9 mouse cellular contexts compared by ENCODE assay signal in the genomic region with DNA sequence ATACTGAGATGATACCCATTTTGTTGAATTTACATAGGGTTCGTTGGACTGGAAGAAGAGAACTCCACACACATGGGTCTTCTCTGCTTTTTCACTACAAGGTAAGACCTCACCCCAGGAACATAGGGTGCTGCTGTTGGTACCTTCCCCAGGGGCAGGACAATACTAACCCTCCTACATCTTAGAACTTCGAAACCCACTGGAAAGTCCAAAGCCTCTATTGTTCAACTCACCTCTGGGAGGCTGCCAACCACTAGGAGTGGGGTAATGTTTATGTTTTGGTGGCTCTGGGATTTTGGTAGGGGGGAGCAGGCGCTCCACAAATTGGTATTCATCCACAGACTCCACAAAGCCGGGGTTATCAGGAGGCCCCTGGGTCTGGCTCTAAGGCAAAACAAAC. TPM values are rescaled to one million over a fixed set of nuclear protein-coding genes. Genes with fewer than 3 reads are reported as not detected.
A peak's percentile ranks its signal among the peaks of the same experiment; 100 is the strongest.
DNase-seq lines count a peak whose midpoint lies in the region; ATAC-seq and TF ChIP-seq lines count a peak whose summit lies in the region.
"Had no signal": no experiment of that assay in that cellular context is flagged by ENCODE, and none has a peak within 500 bp of the region (broad histone marks: within the 10 kb centered on the region; RNA-seq: fewer than 3 reads in every experiment).

No protein-coding gene starts in this region.

- H3K4me2 ChIP-seq in lung, postnatal 0 days (replicated peaks; ENCODE audit: low read depth, low read length), result peak overlapping the region; percentile 71
- H3K4me2 ChIP-seq in stomach, embryonic 14.5 days (replicated peaks; ENCODE audit: low read depth, low read length), result peak overlapping the region; percentile 79

- ATAC-seq in lung, postnatal 0 days, result no peak
- no peak for ATAC-seq in stomach, embryonic 14.5 days (ENCODE audit: insufficient number of reproducible peaks, insufficient read depth, low FRiP score, low read depth)

- WGBS in lung, postnatal 0 days, result 40% methylated on average over 4 of the region's 4 CpGs
- WGBS in limb, embryonic 10.5 days, result 71% methylated on average over 4 of the region's 4 CpGs
- WGBS in stomach, embryonic 14.5 days, result 52% methylated on average over 4 of the region's 4 CpGs

- no peaks in the 10 kb centered on the region for H3K27me3 ChIP-seq in lung, postnatal 0 days (replicated peaks; ENCODE audit: insufficient read depth, low read length)
- no peaks in the 10 kb centered on the region for H3K27me3 ChIP-seq in limb, embryonic 10.5 days (ENCODE audit: low read depth, poor library complexity, severe bottlenecking)
- H3K27me3 ChIP-seq in stomach, embryonic 14.5 days (ENCODE audit: control insufficient read depth, insufficient read depth, low read length), result no peaks in the 10 kb centered on the region

- no peak for TF ChIP-seq CTCF in lung, postnatal 0 days (IDR thresholded peaks at IDR 0.05)

- no peak overlapping the region for H3K4me3 ChIP-seq in lung, postnatal 0 days (ENCODE audit: low read depth, low read length)
- H3K4me3 ChIP-seq in limb, embryonic 10.5 days, result peak overlapping the region; percentile 87
- peak overlapping the region; percentile 89 for H3K4me3 ChIP-seq in stomach, embryonic 14.5 days (ENCODE audit: low read depth, low read length)

- H3K9ac ChIP-seq in lung, postnatal 0 days (replicated peaks; ENCODE audit: low read depth), result no peak overlapping the region; the same call in 1 of the 2 replicates
- peak overlapping the region; percentile 69; the same call in 1 of the 2 replicates for H3K9ac ChIP-seq in stomach, embryonic 14.5 days (replicated peaks; ENCODE audit: low read depth, low read length)

- TF ChIP-seq EP300 in lung, postnatal 0 days (IDR thresholded peaks at IDR 0.05), result no peak

- no peak overlapping the region for H3K27ac ChIP-seq in lung, postnatal 0 days (ENCODE audit: low read length)
- peak overlapping the region; percentile 94 for H3K27ac ChIP-seq in limb, embryonic 10.5 days
- no peak overlapping the region for H3K27ac ChIP-seq in stomach, embryonic 14.5 days (ENCODE audit: low read length)

- no peaks in the 10 kb centered on the region for H3K9me3 ChIP-seq in lung, postnatal 0 days (ENCODE audit: low read length)
- H3K9me3 ChIP-seq in limb, embryonic 10.5 days (replicated peaks), result no peaks in the 10 kb centered on the region
- no peaks in the 10 kb centered on the region for H3K9me3 ChIP-seq in stomach, embryonic 14.5 days (ENCODE audit: control insufficient read depth, low read depth, low read length)

- H3K36me3 ChIP-seq in lung, postnatal 0 days (ENCODE audit: insufficient read depth, low read length), result peaks cover 31% of the 10 kb centered on the region
- H3K36me3 ChIP-seq in limb, embryonic 10.5 days, result peaks cover 64% of the 10 kb centered on the region
- peaks cover 47% of the 10 kb centered on the region for H3K36me3 ChIP-seq in stomach, embryonic 14.5 days (ENCODE audit: control insufficient read depth, insufficient read depth, low read length)

- peaks cover 8% of the 10 kb centered on the region for H3K4me1 ChIP-seq in lung, postnatal 0 days (ENCODE audit: insufficient read depth, low read depth, low read length)
- H3K4me1 ChIP-seq in limb, embryonic 10.5 days, result peaks cover 25% of the 10 kb centered on the region
- H3K4me1 ChIP-seq in stomach, embryonic 14.5 days (ENCODE audit: control insufficient read depth, insufficient read depth, low read length), result peaks cover 10% of the 10 kb centered on the region; the same call in 1 of the 2 replicates

- DNase-seq in cerebellum, adult 11-12 months, result peak; percentile 50
- no peak for DNase-seq in cerebellum, postnatal 36 days
- DNase-seq in lung, postnatal 0 days (ENCODE audit: low spot score), result no peak
- no peak for DNase-seq in lung, postnatal 25 days (ENCODE audit: low spot score)
- no peak for DNase-seq in limb, embryonic 10.5 days (ENCODE audit: low spot score)
- no peak for DNase-seq in frontal cortex, postnatal 25 days (ENCODE audit: low spot score in 2 of 2)
- no peak for DNase-seq in adrenal gland, adult (ENCODE audit: inconsistent age in 2 of 2, low spot score in 1 of 2)
- DNase-seq: lung, adult 18-20 months had no signal

RNA-seq across cellular contexts. Expression of a gene that starts 0.9 kb away (rescaled TPM):
- polyA plus RNA-seq in lung, postnatal 0 days (2015; fragmentation: Nextera tagmentation; extraction: Ambion mirVana), result 36.7 and 37.6 TPM in 2 replicates
- 90.3 and 91.4 TPM in 2 replicates for polyA plus RNA-seq in limb, embryonic 10.5 days (2016; fragmentation: Nextera tagmentation; extraction: Ambion mirVana)
- polyA plus RNA-seq in stomach, embryonic 14.5 days (2014; fragmentation: Nextera tagmentation; extraction: Ambion mirVana), result 75.5 and 77.4 TPM in 2 replicates

RNA-seq across cellular contexts. Expression of a gene that starts 0.9 kb away (rescaled TPM):
- 784 and 827 TPM in 2 replicates for polyA plus RNA-seq in lung, postnatal 0 days (2015; fragmentation: Nextera tagmentation; extraction: Ambion mirVana)
- polyA plus RNA-seq in limb, embryonic 10.5 days (2016; fragmentation: Nextera tagmentation; extraction: Ambion mirVana), result 820 and 955 TPM in 2 replicates
- 902 and 945 TPM in 2 replicates for polyA plus RNA-seq in stomach, embryonic 14.5 days (2014; fragmentation: Nextera tagmentation; extraction: Ambion mirVana)

RNA-seq across cellular contexts. Expression of a gene that starts 4.3 kb away (rescaled TPM):
- 31.2 and 33.9 TPM in 2 replicates for polyA plus RNA-seq in lung, postnatal 0 days (2015; fragmentation: Nextera tagmentation; extraction: Ambion mirVana)
- polyA plus RNA-seq in limb, embryonic 10.5 days (2016; fragmentation: Nextera tagmentation; extraction: Ambion mirVana), result 35.2 and 36.1 TPM in 2 replicates
- polyA plus RNA-seq in stomach, embryonic 14.5 days (2014; fragmentation: Nextera tagmentation; extraction: Ambion mirVana), result 27.6 and 30.8 TPM in 2 replicates

RNA-seq across cellular contexts. Expression of a gene that starts 10.3 kb away (rescaled TPM):
- polyA plus RNA-seq in lung, postnatal 0 days (2015; fragmentation: Nextera tagmentation; extraction: Ambion mirVana), result 16.3 and 18.7 TPM in 2 replicates
- polyA plus RNA-seq in limb, embryonic 10.5 days (2016; fragmentation: Nextera tagmentation; extraction: Ambion mirVana), result 36.9 and 38.6 TPM in 2 replicates
- polyA plus RNA-seq in stomach, embryonic 14.5 days (2014; fragmentation: Nextera tagmentation; extraction: Ambion mirVana), result 24.8 and 27.5 TPM in 2 replicates

RNA-seq across cellular contexts. Expression of a gene that starts 11.5 kb away (rescaled TPM):
- 8.1 and 9.5 TPM in 2 replicates for polyA plus RNA-seq in lung, postnatal 0 days (2015; fragmentation: Nextera tagmentation; extraction: Ambion mirVana)
- polyA plus RNA-seq in limb, embryonic 10.5 days (2016; fragmentation: Nextera tagmentation; extraction: Ambion mirVana), result 24.4 and 28.8 TPM in 2 replicates
- polyA plus RNA-seq in stomach, embryonic 14.5 days (2014; fragmentation: Nextera tagmentation; extraction: Ambion mirVana), result 24.8 and 24.9 TPM in 2 replicates
